Mouse (Mus musculus): Measurements from ENCODE around the gene Aff1. TPM values are rescaled to one million over a fixed set of nuclear protein-coding genes. Genes with fewer than 3 reads are reported as not detected.

The Aff1 gene
- polyA plus RNA-seq, 1 experiment: 50.1 TPM

DNA sequence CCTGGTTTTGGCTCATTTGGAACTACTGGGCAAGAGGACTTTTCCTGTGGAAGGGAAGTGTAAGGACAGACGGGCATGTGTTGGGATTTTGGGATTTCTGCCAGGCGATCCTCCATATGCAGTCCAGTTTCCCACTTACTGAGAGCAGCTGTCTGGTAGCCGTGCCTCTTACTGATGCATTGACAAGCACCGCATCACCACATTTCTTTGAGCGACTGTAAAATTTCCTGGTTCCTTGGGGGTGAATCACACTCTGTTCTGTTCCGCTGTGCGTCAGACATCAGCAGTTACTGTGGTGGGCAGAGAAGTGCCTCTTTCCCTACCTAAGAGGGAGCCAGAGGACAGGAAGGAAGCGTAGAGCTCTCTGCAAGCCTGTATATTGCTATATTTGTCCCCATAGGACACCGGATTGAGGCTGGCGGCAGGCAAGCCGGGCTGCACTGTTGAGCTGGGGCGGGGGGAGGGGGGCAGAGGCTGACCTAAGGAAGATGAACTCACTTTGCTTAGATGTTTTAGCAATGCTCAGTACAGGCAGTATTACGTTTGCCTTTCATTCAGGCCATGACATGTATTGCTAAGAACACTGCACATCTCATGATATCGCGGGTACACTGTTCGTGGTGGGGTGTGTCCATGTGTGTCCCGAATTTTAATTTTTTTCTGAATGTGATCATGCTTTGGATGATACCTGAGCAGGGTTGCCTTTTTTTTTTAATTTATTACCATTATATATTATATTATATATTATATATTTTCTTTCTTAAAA is 162.1 kb downstream of the Aff1 start:
- TF ChIP-seq POLR2A (IDR thresholded peaks at IDR 0.05; ENCODE audit: low read depth, low read length): no peak
- H3K27ac ChIP-seq (ENCODE audit: insufficient read depth, low read length): peak overlapping the region; percentile 55; the same call in 1 of the 2 replicates
- H3K4me3 ChIP-seq (ENCODE audit: insufficient read depth, low read length): no peak overlapping the region
- H3K4me1 ChIP-seq (ENCODE audit: control insufficient read depth, insufficient read depth, low read length): peaks cover 15% of the 10 kb centered on the region

DNA sequence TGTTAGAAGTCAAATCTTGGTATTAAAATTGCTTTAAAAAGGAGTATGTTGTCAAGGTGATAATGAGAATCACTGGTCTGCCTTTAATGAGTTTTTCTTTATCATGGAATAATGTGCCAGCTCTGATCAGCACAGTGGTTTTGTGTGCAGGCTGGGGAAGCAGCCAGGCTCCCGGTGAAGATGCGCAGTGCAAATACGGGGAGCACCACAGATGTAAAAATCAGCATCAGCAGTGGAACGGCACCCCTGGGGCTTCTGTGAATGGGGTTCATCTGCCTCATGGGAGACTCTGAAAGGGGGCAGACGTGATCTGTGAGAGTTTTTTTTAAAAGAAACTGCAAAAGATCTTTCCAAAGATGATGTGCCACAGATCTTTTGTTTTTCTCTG is 162.6 kb downstream of the Aff1 start:
- Histone ChIP-seq H3K27ac (ENCODE audit: insufficient read depth, low read length) (no peak overlapping the region), H3K4me3 (ENCODE audit: insufficient read depth, low read length) (no peak overlapping the region), H3K4me1 (ENCODE audit: control insufficient read depth, insufficient read depth, low read length) (peaks cover 15% of the 10 kb centered on the region)
- TF ChIP-seq CTCF (IDR thresholded peaks at IDR 0.05; ENCODE audit: borderline replicate concordance, insufficient read depth, low read length) (no peak), POLR2A (IDR thresholded peaks at IDR 0.05; ENCODE audit: low read depth, low read length) (no peak)

DNA sequence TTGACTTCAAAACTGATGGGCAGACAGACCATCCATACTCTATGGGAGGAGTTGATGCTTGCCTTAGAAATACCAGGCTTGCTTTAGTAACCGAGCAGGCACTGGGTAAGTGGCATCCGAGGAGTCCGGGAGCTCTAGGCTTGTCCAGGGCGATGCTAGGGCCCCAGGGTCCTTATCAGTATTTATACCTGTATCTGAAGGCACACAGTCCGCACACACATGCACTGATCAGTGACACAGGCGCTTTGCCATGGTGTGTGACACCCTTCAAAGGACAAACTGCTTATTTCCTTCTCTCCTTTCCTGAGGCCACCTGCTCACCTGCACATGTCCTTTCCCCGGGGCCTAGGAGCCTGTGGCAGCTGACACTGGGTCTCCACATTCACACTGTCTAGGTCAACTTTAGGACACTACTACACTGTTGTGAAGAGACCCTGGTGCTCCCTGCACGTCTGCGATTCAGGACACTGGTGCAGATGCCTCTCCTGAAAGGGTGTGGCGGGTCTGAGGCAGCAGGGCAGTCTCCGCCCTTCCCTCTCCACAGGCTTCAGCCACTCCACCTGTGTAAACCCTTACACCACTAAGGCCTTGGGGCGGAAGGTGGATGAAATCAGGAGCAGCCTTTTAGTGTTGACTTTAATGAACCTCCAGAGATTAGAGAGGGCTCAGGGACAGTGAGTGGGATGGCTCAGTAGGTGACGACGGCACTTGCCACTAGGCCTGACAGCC is 163.5 kb downstream of the Aff1 start:
- no peak for TF ChIP-seq CTCF (IDR thresholded peaks at IDR 0.05; ENCODE audit: borderline replicate concordance, insufficient read depth, low read length)
- TF ChIP-seq POLR2A (IDR thresholded peaks at IDR 0.05; ENCODE audit: low read depth, low read length): no peak
- H3K27ac ChIP-seq (ENCODE audit: insufficient read depth, low read length): no peak overlapping the region
- no peak overlapping the region for H3K4me3 ChIP-seq (ENCODE audit: insufficient read depth, low read length)
- H3K4me1 ChIP-seq (ENCODE audit: control insufficient read depth, insufficient read depth, low read length): peaks cover 15% of the 10 kb centered on the region

DNA sequence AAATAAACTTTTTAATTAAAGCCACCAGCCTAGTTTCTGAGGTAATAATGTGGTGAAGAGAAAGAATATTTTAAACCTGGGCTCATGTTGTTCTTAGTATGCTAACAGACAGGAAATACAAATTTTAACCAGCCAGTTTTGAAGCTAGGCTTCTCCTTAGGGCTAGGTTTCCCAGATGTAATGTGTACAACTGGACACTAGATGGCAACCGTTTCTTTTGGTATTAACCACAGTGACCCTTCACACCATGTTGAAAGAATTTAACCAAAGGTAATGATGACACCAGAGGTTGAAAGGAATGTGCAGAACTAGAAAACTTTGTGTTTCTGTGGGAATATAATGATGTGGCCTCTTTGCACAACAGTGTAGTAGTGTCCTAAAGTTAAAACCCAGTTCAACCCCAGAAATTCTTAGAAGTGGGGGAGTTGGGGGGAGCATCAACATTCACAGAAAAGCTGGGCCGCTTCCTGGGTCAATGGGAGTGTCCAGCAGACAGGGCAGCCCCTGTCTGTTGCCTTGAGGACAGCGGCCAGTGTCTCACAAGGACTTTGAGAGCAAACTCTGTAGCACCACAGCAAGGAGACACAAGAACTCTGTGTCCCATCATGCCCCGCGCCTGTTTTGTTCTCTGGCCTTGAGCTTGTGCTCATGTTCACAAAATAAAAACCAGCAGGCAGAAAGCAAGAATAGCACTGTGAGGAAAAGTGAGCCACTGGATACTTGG is 164.3 kb downstream of the Aff1 start:
- TF ChIP-seq CTCF (IDR thresholded peaks at IDR 0.05; ENCODE audit: borderline replicate concordance, insufficient read depth, low read length) (no peak), POLR2A (IDR thresholded peaks at IDR 0.05; ENCODE audit: low read depth, low read length) (no peak)
- H3K4me1 ChIP-seq (ENCODE audit: control insufficient read depth, insufficient read depth, low read length): peaks cover 15% of the 10 kb centered on the region
- H3K27ac ChIP-seq (ENCODE audit: insufficient read depth, low read length): no peak overlapping the region
- H3K4me3 ChIP-seq (ENCODE audit: insufficient read depth, low read length): no peak overlapping the region

DNA sequence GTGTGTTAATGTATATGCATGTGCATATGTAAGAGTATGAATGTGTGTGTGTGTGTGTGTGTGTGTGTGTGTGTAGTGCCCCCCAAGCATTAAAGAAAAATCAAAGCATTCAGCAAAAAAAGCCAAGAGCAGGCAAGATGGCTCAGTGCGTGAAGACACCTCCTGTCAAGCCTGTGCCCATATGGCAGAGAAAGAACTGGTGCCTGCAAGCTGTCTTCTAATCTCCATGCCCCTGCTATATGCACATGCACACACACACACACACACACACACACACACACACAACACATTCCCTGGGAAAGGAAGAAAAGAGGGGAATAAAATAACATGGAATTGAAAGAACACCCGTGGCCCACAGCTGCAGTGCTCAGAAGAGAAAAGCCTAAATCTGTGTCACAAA is 165.0 kb downstream of the Aff1 start:
- Histone ChIP-seq H3K4me3 (ENCODE audit: insufficient read depth, low read length) (no peak overlapping the region), H3K4me1 (ENCODE audit: control insufficient read depth, insufficient read depth, low read length) (peaks cover 15% of the 10 kb centered on the region), H3K27ac (ENCODE audit: insufficient read depth, low read length) (no peak overlapping the region)
- no peak for TF ChIP-seq CTCF (IDR thresholded peaks at IDR 0.05; ENCODE audit: borderline replicate concordance, insufficient read depth, low read length)
- 0 out of 2 replicates have a peak, but pooled peaks have one; percentile 9 for TF ChIP-seq POLR2A (IDR thresholded peaks at IDR 0.05; ENCODE audit: low read depth, low read length)

DNA sequence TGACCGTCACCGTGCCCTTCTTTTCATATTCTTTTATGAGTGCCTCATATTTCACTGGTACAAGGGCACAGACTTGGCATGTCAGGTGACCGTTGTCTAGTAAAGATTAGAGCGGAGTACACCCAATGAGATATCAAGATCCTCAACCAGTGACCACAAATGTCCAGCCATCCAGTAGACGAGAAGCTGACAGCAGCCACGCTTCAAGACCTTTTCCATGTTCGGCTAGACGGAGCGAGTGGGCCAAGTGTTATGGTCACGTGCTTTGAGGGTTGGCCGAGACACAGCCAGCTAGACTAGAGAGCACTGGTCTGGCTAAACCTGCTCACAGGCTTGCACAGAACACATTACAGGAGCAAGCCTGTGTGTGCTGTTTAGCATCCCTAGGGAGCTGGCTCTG is 168.4 kb downstream of the Aff1 start:
- TF ChIP-seq CTCF (IDR thresholded peaks at IDR 0.05; ENCODE audit: borderline replicate concordance, insufficient read depth, low read length): no peak
- no peak for TF ChIP-seq POLR2A (IDR thresholded peaks at IDR 0.05; ENCODE audit: low read depth, low read length)

DNA sequence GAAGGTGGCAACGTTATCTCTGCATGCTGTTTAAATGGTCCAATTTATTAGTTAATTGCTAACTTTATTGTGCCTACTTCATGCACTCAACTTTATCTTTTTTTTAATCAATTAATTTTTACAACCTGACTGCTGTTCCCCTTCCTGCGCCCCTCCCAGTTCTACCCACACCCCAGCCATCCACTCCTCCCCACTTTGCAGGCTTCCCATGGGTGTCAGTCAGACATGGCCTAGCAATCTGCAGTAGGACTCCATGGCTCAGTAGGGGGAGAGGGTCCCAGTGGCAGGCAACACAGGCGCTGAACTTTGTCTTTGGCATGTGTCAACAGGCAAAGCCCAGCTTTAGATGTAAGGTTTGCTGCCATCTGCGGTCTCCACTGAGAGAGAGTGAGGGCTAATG is 171.6 kb downstream of the Aff1 start:
- H3K4me1 ChIP-seq (ENCODE audit: control insufficient read depth, insufficient read depth, low read length): no peaks in the 10 kb centered on the region
- H3K27ac ChIP-seq (ENCODE audit: insufficient read depth, low read length): no peak overlapping the region
- TF ChIP-seq POLR2A (IDR thresholded peaks at IDR 0.05; ENCODE audit: low read depth, low read length) (no peak), CTCF (IDR thresholded peaks at IDR 0.05; ENCODE audit: borderline replicate concordance, insufficient read depth, low read length) (no peak)
- no peak overlapping the region for H3K4me3 ChIP-seq (ENCODE audit: insufficient read depth, low read length)

More for the DNA sequence above, 168.4 kb downstream of the Aff1 start:
- peaks cover 7% of the 10 kb centered on the region; the same call in 1 of the 2 replicates for H3K4me1 ChIP-seq (ENCODE audit: control insufficient read depth, insufficient read depth, low read length)
- no peak overlapping the region for H3K27ac ChIP-seq (ENCODE audit: insufficient read depth, low read length)
- no peak overlapping the region for H3K4me3 ChIP-seq (ENCODE audit: insufficient read depth, low read length)

DNA sequence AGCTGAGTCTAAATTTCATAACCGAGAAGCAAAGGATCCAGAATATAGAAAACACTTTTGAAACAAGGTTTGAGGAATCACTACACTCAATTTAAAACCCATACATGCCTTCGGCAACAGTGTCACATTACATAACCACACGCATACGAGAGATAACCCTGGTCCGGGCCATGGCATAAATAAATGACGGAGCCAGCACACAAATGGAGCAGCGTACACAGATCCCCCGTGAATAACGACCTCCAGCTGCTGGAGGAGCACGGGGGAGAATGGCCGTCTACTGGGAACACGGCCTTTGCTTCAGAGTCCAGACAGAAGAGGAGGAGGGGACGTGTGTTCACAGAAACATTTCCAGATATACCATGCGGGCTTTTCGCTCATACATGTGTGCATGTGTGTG is 197.6 kb downstream of the Aff1 start:
- Histone ChIP-seq H3K27ac (ENCODE audit: insufficient read depth, low read length) (no peak overlapping the region), H3K4me3 (ENCODE audit: insufficient read depth, low read length) (no peak overlapping the region), H3K4me1 (ENCODE audit: control insufficient read depth, insufficient read depth, low read length) (no peaks in the 10 kb centered on the region)
- no peak for TF ChIP-seq CTCF (IDR thresholded peaks at IDR 0.05; ENCODE audit: borderline replicate concordance, insufficient read depth, low read length)

DNA sequence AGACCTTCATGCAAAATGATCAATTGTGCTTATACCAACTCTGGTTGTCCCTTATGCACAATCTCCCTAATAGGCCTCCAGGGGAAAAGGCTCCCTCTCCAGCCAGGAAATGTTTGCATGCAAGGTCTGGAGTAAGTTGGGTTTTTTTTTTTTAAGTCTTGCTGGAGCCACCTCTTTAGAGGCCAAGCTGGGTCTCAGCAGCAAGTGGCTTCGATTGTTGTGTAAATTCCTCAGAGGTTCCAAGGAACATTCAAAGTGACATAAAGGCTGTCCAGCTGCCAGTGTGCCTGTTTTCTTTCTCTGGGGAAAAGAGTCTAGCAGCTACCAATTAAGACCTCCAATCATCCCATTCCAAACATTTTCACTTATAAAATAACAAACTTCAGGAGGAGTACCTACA is 206.1 kb downstream of the Aff1 start:
- H3K4me1 ChIP-seq (ENCODE audit: control insufficient read depth, insufficient read depth, low read length): no peaks in the 10 kb centered on the region
- no peak for TF ChIP-seq POLR2A (IDR thresholded peaks at IDR 0.05; ENCODE audit: low read depth, low read length)
- no peak for TF ChIP-seq CTCF (IDR thresholded peaks at IDR 0.05; ENCODE audit: borderline replicate concordance, insufficient read depth, low read length)
- H3K4me3 ChIP-seq (ENCODE audit: insufficient read depth, low read length): no peak overlapping the region
- H3K27ac ChIP-seq (ENCODE audit: insufficient read depth, low read length): no peak overlapping the region

Other genes with a start within 250 kb of the Aff1 start
- not detected in 2 replicates for gene Slc10a6, start 63.0 kb upstream of the Aff1 start, polyA plus RNA-seq (2011; ENCODE audit: insufficient read length, low read depth, missing spikeins)
- not detected in 2 replicates for gene 1700016H13Rik, start 36.4 kb upstream of the Aff1 start, polyA plus RNA-seq (2011; ENCODE audit: insufficient read length, low read depth, missing spikeins)
- gene Klhl8, start 218.9 kb downstream of the Aff1 start, polyA plus RNA-seq (2011; ENCODE audit: insufficient read length, low read depth, missing spikeins): 4.9 and 5.1 TPM in 2 replicates

Data from embryonic fibroblast, embryonic 13.5 days (primary cell).